Mouse (Mus musculus) heart, adult 18-20 months (tissue): Measurements from ENCODE around the gene Abtb1. TPM values are rescaled to one million over a fixed set of nuclear protein-coding genes. Genes with fewer than 3 reads are reported as not detected.

Source experiments
- DNase-seq, 2 experiments: peaks; one replicate each; pipeline ENCODE4 v3.0.0; 2021 to 2022; ENCODE audit warnings: mixed read lengths in 1 of 2
- long read RNA-seq, 2 experiments: library from polyadenylated mRNA; stranded (forward); transcript quantifications; one replicate each; pipeline ENCODE4 v2.0.0; 2021
- total RNA-seq, 2 experiments: library from RNA; stranded (reverse); gene quantifications; 2 replicates each; pipeline ENCODE4 v1.2.3; 2021

The Abtb1 gene
- total RNA-seq = 10 to 100 TPM; 22.0 to 25.3 TPM
- long read RNA-seq, experiment 1, transcript Abtb1-201 (12 exons, 1,845 nt) = major isoform, 14 of 21 reads
- long read RNA-seq, experiment 1, partial matches to known transcripts = 1 of 21 reads
- long read RNA-seq, experiment 1, other reads (novel, unspliced or antisense) = 5 of 21 reads
- long read RNA-seq, experiment 2, transcript Abtb1-201 (12 exons, 1,845 nt) = major isoform, 16 of 18 reads
- long read RNA-seq, experiment 2, partial matches to known transcripts = 0 of 18 reads
- long read RNA-seq, experiment 2, other reads (novel, unspliced or antisense) = 2 of 18 reads

DNA sequence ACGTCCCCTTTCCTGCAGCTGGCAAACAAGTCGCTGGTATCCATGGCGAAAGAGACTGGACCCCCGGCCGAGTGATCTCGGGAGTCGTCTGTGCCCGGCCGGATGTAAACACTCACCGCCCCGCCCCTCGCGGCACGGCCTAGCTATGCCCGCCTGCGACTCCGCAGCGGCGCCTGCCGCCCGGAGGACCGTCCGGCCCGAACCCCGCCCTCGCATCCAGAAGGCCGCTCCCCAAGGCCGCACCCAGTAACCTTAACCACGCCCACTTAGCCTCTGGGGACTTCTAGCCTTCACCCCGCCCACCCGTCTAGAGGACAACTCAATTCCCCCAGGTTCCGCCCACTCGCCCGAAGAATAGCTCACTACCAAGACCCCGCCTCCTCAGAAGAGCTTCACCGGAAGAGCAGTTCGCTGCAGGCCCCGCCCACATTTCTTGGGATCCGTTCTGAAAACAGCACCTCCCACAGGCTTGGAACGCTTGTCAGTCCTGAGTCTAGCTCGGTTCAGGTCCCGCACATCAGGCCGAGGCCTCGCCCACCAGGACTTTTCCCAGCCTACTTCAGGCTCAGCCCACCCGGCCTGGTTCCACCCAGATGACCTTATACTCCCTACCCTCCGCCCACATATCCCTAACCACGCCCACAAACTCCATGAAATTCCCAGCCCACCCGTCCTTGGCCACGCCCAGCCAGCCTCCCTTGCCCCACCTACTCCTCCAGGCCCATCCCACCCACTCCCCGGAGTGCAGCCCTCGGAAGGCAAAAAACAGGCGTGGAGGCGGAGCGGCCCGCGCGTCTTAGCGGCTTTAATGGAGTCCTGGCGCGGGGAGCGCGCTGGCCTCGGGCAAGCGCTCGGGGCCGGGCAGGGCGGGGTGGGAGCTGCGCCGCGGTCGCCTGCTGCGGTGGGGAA is at the start of gene Abtb1:
TSS of gene Abtb1 (minus strand) at position 204 of the 909 bp plus-strand sequence.
- DNase-seq = peak; percentile 100

DNA sequence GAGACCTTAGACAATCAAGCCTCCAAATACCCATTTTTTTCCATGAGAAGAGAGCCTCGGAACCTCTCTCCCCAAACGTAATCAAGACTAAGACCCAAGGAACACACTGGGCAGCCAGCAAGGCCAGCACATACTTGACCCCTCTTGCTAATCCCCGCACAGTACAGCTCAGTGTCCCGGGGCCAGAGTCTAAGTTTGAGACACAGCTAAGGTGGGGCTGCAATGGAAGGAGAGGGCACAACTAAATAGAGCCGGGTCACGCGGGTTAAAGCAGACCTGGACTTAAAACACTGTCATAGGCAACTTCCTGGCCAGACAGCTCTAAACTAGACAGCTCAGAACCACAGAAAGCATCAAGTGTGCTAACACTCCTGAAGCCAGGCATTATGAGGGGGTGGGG is 49.0 kb upstream of the Abtb1 start:
- no peak for DNase-seq

DNA sequence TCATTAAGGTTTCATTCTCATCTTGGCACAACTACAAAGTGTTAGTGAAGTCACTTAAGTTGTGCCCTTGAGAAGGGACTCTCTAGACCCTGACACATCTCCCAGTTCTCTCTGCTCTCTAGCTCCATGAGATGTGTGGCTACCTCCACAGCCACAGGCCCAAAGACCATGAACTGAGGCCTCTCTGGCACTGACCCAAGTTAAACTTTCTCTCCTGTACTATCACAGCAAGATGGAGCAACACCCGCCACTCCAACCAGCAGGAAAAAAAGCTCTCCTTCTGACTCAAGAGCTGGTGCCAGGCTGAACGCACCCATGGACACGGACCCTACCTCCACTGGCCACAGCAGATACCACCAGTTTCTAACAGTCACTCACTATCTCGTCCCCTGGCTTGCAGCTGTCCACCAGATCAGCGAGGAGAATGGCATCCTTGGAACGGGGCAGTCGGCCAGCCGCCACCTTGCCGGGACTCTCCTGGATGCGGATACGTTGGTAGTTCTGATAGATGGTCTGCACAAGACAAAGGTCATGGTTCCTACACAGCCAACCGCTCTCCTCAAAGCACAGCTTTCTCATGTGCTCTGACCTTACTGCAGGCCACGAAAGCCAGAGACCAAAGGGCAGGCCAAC is 47.7 kb upstream of the Abtb1 start:
- DNase-seq = no peak

DNA sequence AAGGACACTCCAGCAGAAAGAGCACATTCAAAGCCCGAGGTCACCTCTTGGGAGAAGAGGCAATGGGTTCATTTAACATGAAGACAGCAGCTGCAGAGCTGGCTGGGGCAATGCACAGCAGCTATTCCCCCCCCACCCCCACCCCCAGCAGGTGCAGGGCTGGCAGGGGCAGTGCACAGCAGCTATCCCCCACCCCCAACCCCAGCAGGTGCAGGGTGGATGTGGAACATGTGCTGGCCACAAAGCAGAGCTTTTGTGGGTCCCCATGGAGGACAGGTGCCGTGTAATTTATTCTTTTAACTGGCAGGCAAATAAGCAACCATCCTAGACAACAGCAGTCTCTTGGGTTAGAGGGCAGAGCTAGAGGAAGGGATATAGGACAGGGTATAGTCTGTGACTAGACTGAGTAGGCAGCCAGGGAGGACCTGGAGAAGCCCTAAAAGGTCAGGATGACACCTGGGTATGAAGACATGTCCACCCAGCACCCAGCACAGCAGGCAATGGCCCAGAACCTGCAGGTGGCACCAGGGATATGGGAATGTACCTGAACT is 44.7 kb upstream of the Abtb1 start:
- no peak for DNase-seq

DNA sequence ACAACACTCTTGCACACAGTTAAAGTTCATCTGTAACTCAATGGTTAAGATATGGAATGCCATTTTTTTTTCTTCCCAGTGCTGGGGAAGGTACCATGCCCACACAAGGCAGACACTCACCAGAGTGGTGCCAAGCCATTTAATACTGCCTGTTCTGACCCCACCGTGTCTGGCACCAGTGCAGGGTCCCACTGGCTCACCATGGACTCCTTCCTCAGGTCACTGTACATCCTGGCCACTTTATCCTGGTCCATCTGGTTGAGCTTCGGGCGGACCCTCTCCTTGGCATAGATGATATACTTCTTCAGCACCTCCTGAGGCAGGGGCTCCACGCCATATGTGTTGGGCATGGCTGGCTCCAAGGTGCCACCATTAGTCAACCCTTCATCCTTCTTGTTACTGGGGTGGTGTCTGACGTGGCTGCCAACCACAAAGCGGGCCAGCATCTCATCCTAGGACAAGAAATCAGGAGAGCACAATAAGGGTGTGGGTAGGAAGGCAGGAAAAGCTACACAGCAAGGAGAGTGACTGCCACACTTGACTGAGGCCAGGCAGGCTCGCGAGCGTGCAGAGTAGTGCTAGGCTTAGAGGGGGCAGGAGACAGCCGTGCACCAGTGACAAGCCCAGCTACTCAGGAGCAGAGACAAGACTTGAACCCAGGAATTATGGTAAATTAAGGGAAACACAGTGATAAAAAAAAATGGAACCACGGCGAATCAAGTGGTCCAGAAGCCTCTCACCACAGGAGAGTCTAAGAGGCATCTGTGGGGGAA is 44.0 kb upstream of the Abtb1 start:
- DNase-seq = no peak

DNA sequence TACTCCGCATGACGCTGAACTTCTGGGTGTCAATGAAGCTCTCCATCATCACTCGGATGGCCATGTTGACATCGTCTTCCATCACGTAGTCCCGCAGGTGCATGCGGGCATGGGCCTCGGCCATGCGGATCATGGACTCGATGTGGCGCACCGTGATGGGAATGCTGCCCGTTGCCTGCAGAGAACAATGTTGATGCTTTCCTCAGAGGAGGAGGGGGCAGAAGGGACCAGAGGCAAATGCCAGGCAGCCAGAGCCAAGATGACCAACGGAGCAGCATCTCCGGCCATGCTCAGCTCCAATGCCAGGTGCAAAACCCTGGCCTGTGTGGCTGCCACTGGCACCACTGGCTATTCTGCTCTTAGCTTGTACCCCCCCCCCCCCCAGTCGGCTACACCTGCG is 42.9 kb upstream of the Abtb1 start:
- DNase-seq = no peak

DNA sequence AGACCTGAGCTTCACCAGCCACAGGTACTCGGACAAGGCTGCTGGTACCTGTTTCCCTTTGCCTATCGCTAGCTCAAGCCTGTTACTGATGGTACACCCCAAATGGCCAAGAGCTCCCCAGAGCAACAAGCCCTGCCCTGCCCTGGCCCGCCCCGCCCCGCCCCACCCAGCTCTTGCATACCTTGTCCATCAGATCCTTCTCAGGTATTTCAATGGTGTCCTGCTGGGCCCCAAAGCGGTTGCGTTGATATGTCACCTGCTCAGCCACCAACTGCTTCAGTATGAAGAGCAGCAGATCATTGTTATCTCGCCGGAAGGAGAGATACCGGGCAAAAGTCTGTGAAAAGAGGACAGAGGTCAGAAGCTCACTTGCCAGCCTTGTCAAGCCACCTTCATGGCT is 42.4 kb upstream of the Abtb1 start:
- no peak for DNase-seq

DNA sequence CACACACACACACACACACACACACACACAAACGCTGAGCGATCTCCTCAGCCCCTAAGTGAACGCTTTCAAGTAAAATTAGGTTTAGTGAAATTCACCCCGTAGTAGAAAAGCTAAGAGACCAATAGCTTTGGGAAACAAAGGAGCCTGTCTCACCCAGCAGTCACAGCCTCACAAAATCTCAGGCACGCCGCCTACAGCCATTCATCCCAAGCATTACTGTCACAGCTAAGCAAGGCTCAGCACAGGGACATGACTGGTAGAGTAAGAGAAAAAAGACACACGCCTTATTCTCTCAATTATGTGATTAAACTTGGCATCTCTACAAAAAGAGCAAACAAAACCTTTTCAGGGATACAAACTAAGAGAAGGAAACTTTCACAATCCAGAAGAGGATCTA is 39.5 kb upstream of the Abtb1 start:
- DNase-seq = no peak

DNA sequence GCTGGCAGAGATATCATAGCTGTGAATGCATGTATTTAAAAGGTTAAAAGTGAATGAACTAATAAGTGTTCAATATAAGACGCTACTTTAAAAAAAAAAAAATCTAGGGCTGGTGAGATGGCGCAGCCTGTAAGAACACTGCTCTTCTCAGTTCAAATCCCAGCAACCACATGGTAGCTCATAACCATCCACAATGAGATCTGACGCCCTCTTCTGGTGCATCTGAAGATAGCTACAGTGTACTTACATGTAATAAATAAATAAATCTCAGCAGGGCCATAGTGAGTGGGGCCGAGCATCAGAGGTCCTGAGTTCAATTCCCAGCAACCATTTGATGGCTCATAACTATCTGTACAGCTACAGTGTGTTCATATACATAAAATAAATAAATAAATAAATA is 37.7 kb upstream of the Abtb1 start:
- DNase-seq = no peak

DNA sequence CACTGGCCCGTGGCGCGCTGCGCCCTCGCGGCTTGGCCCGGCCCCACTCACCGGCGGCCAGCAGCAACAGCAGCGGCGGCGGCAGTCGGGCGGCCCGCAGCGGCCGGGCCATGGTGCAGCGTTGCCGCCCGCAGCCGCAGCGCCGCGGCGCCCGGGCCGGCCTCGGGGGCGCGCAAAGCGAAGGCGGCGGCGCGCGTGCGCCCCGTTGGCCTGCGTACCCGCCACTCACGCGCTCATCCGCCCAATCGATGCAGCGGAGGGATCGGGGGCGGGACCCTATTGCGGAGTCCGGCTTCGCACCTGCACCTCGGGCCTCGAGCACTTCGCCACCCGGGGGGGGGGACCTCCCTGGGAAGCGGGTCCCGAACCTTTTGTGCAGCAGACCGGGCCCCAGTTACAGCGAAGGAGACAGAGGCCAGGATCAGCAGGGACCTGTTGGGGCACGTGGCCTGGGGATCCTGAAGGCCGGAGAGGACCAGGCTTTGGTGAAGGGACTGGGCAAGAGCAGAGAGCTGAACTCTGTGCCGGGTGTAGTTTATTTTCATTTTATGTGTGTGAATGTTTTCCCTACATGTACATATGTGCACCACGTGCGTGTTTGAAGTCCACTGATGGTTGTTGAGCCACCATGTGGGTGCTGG is 33.2 kb upstream of the Abtb1 start, which contains the start of gene Podxl2:
TSS of gene Podxl2 (minus strand) at position 177 of the 641 bp plus-strand sequence.
- peak; percentile 64 for DNase-seq

DNA sequence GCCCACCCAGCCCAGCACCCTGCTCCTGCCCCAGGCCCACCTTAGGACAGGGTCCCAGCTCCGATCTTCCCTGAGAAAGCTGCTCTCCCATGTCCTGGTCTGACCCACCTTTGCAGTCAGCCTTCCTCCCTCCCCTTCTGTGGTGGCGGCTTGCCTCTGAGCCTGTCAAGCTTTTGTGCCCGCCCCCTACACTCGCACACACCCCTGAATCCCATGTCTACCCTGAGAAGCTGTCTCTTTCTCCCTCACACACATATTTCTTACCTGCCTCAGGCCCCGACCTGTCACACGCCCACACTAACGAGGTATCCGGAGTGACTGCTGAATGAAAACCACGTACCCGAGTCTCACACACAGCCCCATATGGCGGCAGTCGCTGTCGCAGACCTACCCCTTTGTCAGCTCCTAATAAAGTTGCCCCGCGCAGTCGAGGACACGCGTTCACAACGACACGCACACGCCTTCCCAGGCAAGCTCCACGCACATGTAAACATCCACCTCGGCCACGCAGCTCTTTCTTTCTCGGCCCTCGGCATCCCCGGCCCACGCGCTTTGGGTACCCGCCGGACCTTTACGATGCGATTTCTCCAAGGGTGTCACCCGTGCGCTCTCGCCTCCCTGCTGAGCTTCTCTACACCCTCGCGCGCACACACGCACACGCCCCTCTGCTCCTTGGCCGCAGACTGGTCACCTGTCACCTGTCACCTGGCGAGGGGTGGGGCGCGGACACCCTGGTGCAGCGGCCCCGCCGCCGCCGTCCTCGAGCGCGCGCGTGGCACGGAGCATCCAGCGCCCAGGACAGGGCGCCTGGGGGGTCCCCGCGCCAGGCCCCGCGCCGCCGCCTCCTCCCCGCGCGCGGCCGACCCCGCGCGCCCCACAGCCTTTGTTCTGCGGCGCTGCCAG is 32.4 kb upstream of the Abtb1 start:
- no peak for DNase-seq

DNA sequence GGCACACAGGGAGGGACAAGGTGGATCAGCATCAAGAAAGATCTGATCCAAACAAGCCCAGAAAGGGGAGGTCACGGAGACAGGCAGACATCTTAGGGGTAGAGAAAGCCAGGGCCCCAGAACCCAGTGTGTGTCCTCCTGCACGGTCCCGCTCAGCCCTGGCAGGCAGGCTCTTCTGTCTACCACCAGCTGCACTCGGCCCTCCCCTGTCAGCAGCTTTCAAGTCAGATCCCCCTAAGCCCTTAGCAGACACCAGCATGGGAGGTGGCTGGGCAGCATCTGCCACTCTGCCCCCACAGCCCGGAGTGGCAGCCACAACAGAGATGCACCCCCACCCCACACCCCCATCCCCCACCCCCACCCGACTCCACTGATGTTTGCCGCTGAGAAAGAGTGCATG is 31.0 kb upstream of the Abtb1 start:
- no peak for DNase-seq

DNA sequence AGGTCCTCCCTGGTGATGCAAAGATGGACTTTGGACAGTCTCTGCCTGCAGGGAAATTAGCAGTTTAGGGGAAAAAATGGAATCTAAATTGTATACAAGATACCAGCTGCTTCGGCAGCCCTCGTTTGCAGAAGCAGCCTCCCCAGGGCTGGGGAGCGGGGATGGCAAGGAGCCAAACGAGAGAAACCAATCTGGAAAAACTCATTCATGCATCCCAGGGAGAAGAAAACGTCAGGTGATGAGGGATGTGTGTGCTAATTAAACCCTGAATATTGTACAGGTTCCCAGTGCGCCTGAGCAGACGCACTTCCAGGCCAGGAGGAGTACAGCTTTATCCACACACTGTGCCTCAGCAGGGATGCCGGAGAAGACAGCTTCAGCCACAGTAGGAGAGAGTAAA is 29.8 kb upstream of the Abtb1 start:
- no peak for DNase-seq

DNA sequence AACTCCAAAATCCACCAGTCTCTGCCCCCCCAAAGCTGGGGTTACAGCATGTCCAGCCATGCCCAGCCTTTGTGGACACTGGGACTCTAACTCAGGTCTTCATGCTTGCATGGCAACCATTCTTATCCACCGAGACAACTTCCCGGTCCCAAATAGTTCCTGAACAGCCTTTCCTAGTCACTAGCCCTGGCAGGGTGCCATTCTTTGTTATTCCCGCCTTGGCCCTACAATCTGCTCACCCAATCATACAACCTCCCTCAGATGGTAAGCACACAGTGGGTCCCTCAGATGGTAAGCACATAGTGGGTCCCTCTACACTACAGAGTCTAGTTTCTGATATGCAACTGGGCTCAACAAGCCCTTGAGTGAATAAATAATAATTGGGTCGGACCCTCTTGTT is 28.8 kb upstream of the Abtb1 start:
- no peak for DNase-seq

DNA sequence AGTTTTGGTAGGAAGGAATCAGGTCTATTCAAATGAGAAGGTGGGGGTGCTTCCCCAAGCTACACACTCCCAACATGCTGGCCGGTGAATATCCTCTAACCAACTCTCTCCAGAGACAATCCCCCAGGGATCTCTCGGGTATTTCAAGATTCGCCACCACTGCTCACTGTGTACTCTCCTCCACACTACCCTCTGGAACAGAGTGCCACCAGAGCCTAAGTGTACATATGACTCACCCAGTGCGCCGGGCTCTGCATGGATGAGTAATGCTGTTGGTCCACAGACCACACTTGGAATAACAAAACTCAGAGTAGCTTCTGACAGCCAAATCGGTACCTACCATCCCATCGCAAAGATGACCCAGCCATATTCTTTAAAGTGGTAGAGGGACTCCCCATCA is 27.7 kb upstream of the Abtb1 start:
- no peak for DNase-seq

DNA sequence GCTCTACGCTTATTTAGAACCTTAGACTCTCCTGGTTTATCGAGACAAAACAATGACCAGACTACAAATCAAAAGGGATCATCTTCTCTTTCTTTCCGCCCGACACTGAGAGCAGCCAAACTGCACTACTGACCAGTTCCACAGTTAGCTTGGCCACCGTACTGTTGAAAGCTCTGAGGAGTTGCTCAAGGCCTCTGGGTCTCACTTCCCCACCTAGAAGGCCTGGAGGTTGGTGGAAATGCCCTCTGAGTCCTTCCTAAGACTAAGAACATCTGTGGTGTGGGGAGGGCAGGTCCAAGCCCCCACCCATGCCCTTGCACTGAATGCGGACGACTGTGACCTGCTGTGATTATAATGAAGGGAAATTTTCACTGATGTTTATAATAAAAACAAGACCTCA is 23.9 kb upstream of the Abtb1 start:
- no peak for DNase-seq

DNA sequence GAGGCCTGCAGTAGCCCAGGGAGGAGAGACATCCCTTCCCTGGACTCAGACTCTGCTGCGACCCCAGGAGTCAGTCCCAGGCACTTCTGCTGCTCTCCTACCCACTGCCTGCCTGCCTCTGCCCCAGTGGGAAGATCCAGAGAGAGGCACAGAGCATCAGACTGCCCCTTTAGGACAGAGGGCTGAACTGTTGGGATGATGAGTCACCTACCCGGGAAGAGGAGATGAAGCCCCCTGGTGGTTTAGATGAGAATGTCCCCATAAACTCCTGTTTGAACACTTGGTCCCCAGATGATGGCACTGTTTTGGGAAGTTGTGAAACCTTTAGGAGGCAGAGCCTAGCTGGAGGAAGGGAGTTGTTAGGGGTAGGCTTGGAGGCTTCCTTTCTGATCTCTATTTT is 19.1 kb upstream of the Abtb1 start:
- no peak for DNase-seq

DNA sequence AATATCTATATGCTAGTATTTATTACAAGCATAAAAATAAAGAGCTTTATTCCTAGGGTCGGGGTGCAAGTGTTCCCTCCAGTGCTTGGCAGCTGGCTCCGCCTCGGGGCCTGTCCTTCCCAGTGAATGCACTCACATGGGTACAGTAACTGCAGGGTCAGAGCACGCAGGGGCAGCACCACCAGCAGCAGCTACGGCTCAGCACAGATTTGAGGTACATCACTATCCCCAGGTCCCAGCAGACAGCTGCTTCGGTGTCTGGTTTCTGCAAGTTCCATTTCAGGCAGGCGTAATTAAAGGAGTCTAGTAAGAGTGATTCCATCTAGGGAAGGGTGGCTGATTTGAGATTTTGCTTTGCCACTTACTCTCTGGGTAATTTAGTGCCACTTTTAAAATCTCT is 16.6 kb upstream of the Abtb1 start:
- no peak for DNase-seq

DNA sequence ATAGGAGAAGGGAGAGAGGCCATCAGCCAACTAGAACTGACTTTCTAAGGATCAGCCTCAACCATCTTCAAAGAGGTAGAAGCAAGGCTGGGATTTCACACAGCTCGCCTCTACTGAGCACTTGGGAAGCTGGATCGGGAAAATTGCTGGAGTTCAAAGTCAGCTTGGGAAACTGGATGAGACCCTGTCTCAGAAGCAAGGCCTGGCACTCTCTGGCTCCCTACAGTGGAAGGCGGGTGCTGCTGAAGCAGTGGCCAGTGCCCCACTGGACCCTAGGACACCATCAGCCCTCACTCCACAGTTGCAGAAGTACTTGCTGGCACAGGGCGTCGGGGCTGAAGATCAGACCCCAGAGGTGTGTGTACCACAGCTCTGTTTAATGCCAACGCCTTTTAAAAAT is 16.0 kb upstream of the Abtb1 start:
- no peak for DNase-seq

DNA sequence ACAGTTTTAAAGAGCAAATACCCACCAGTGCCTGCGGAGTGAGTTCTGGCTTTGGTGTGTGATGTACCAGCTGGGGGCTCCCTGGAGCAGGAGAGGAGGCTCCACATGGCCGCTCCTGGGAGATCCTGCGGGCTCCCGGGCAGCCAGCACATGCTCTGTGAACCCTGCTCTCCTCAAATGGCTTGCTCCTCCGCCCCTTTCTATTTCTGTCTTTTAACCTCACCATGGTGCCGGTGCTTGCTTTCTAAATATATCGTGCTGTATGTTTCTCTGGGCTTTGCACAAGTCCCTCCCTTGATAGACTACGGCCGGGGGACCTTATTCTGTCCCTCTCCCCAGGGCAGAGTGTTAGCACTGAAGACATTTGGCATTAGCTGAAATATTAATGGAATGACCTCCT is 15.5 kb upstream of the Abtb1 start:
- DNase-seq = peak; percentile 67 to 82
